Mouse (Mus musculus): Measurements from ENCODE around the gene Guca2a.

DNA sequence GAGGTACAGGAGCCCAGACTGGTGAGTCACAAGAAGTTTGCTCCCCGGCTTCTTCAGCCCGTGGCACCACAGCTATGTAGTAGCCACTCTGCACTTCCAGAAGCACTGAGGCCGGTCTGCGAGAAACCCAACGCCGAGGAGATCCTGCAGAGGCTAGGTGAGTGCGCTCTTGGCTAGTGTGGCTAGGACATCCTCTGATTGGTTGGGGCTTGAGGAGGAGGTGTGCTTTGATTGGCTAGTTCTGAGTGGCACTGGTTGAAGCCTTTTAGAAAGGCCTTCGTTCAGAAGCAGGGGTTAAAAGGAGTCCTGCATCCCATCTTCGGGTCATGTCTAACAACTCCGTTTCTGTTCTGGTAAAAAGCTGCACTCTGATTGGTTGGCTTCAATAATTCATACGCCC, 1.2 kb downstream of the Guca2a start:
- TF ChIP-seq CTCF (IDR thresholded peaks at IDR 0.05; ENCODE audit: insufficient read depth, low read length), result no peak
- TF ChIP-seq POLR2A (IDR thresholded peaks at IDR 0.05; ENCODE audit: borderline replicate concordance, extremely low read depth, low read depth, low read length), result no peak

Measured in lung, adult 2 months (tissue).